Comparison of ENCODE assay signal across 8 mouse cellular contexts in the genomic region with DNA sequence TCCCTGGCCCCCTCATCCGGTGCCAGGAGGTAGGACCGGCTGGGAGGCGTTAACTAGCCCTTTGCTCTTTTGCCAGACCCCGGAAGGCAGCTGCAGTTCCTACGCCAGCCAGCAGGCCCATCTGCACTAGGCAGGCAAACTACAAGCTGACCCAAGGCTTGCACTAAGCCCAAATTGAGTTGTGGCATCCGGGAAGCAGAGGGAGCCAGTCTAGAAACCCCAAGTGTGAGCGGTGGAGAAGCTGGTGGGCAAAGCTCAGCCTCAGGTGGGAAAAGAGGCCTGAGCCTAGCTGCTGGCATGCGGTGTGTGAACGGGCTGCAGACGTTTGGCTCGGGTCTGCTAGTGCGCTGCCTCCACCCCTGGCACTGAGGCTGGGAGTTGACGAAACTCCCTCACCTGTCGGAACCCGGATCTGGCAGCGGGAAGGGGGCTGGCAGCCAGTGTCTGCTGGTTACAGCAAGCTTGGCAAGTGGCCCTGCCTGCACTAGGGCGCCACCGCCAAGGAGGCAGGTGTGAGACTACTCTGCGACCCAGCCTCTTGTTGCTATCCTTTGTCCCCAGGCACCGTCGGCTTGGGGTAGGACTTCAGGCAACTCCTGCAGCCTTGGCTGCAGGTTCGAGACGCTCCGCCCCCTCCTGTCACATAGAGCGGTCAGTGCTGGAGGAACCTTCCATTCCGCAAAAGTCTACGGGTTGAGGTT. TPM values are rescaled to one million over a fixed set of nuclear protein-coding genes. Genes with fewer than 3 reads are reported as not detected.
A peak's percentile ranks its signal among the peaks of the same experiment; 100 is the strongest.
DNase-seq lines count a peak whose midpoint lies in the region.

Gene Gna14, plus strand, starts transcription at position 232 of the 701 bp plus-strand sequence.

- 1% methylated on average over 27 of the region's 27 CpGs for WGBS in forebrain, embryonic 10.5 days

- H3K27me3 ChIP-seq in forebrain, embryonic 10.5 days (ENCODE audit: poor library complexity, severe bottlenecking): peaks cover 72% of the 10 kb centered on the region

- H3K4me1 ChIP-seq in forebrain, embryonic 10.5 days: peaks cover 56% of the 10 kb centered on the region

- DNase-seq in ES-CJ7 (ENCODE audit: low read depth, low spot score): peak; percentile 73
- DNase-seq in c-Kit-positive CD71-positive TER-119-positive erythroid progenitor cells, embryonic 14.5 days (ENCODE audit: low spot score): peak; percentile 44
- DNase-seq in forebrain, embryonic 10.5 days (ENCODE audit: extremely low spot score, low spot score): peak; percentile 86
- DNase-seq in heart, postnatal 10 days: peak; percentile 63 to 79
- DNase-seq in kidney, postnatal 36 days: peak; percentile 80 to 88
- DNase-seq in lung, postnatal 10 days: peak; percentile 91
- peak; percentile 56 for DNase-seq in ovary, adult 18-20 months (ENCODE audit: low spot score)
- DNase-seq in thymus, postnatal 14 days: peak; percentile 75

- H3K4me3 ChIP-seq in forebrain, embryonic 10.5 days: peak within 1 kb of the TSS; percentile 52

- intact Hi-C loops in heart, postnatal 10 days (cut with DNase I): loop anchor here (1.0 to 10.0 kb wide), 3 partner anchors 77 to 371 kb away; no protein-coding TSS in a partner anchor

- H3K9me3 ChIP-seq in forebrain, embryonic 10.5 days: no peaks in the 10 kb centered on the region

- H3K36me3 ChIP-seq in forebrain, embryonic 10.5 days (replicated peaks): no peaks in the 10 kb centered on the region

- H3K27ac ChIP-seq in forebrain, embryonic 10.5 days: peak within 1 kb of the TSS; percentile 75

RNA-seq across cellular contexts. Expression of gene Gna14, which starts in this region (rescaled TPM):
- 2.6 and 3.5 TPM in 2 replicates for polyA plus RNA-seq in forebrain, embryonic 10.5 days (2016; fragmentation: Nextera tagmentation; extraction: Ambion mirVana)
- total RNA-seq in heart, postnatal 10 days (2021): under 1 TPM; 0.42 to 0.43 TPM

Comparison
In these comparisons a context has a peak if more than half of its experiments do, and no peak if none do; other contexts are left out.
1. Peak in every context shown above with its lines: DNase-seq, H3K4me3 ChIP-seq and H3K27ac ChIP-seq.
2. Peak in DNase-seq in heart, postnatal 10 days; RNA of the gene not detected or under 1 TPM.